Mouse (Mus musculus): ENCODE results near the gene Slc38a2.

DNA sequence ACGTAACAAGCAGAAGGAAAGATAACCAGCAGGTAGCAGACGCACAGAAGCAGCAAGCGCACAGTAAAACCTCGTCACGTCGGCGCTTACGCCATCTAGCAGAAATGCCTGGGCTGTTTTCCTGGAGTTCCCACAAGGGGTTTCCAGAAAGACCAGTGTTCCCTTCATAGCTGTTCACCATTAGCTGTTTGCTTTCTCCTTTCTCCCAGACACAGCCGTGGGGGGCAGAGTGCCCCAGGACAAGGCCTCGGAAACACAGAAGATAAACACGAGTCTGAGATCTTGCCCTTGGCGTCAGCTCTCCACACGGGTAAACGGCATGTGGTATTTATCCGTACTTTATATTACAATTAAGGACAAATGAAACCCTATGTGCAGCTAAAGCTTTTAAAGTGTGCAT is 23.8 kb downstream of the Slc38a2 start:
- TF ChIP-seq EP300 (IDR thresholded peaks at IDR 0.05; ENCODE audit: low read depth) (no peak), CTCF (IDR thresholded peaks at IDR 0.05; ENCODE audit: low read depth) (no peak)
